20 mouse cellular contexts compared by ENCODE assay signal in the genomic region with DNA sequence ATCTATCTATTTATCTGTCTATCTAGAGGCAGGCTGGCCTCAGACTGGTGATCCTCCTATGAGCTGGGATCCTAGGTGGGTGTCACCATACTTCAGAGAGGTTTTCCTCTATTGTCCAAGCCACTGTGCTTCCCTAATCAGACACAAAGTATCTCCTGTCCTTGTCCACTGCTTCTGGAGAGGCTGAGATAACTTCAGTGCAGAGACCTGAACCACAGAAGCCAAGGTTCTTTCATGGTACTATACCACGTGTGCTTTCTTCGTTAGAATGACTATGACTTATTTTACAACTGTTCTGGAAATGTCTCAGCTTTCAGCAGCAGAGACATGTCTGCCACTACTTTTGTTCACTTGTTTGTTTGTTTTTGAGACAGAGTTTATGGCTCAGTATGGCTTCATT.
"Had no signal": no experiment of that assay in that cellular context is flagged by ENCODE, and none has a peak within 500 bp of the region (broad histone marks: within the 10 kb centered on the region; RNA-seq: fewer than 3 reads in every experiment).

No protein-coding gene starts in this region.

- H3K36me3 ChIP-seq: intestine, embryonic 15.5 days; kidney, embryonic 15.5 days; limb, embryonic 10.5 days; limb, embryonic 13.5 days; lung, embryonic 15.5 days; midbrain, embryonic 10.5 days; midbrain, embryonic 13.5 days; neural tube, embryonic 13.5 days had no signal

- ATAC-seq: midbrain, embryonic 16.5 days had no signal

- H3K27me3 ChIP-seq: intestine, embryonic 15.5 days; kidney, embryonic 15.5 days; limb, embryonic 13.5 days; lung, embryonic 15.5 days; midbrain, embryonic 13.5 days; neural tube, embryonic 13.5 days had no signal

- H3K4me3 ChIP-seq: intestine, embryonic 15.5 days; kidney, embryonic 15.5 days; limb, embryonic 10.5 days; limb, embryonic 13.5 days; lung, embryonic 15.5 days; midbrain, embryonic 10.5 days; midbrain, embryonic 13.5 days; myocyte; neural tube, embryonic 13.5 days had no signal

- H3K4me2 ChIP-seq: intestine, embryonic 15.5 days; kidney, embryonic 15.5 days; limb, embryonic 13.5 days; lung, embryonic 15.5 days; midbrain, embryonic 13.5 days; neural tube, embryonic 13.5 days had no signal

- H3K9ac ChIP-seq: intestine, embryonic 15.5 days; kidney, embryonic 15.5 days; limb, embryonic 13.5 days; lung, embryonic 15.5 days; midbrain, embryonic 13.5 days; neural tube, embryonic 13.5 days had no signal

- H3K9me3 ChIP-seq: intestine, embryonic 15.5 days; kidney, embryonic 15.5 days; limb, embryonic 10.5 days; limb, embryonic 13.5 days; lung, embryonic 15.5 days; midbrain, embryonic 10.5 days; midbrain, embryonic 13.5 days; neural tube, embryonic 13.5 days had no signal

- DNase-seq: kidney, adult 11 months; kidney, adult 8-10 months; kidney, postnatal 10 days; kidney, postnatal 36 days; lung, postnatal 10 days; lung, postnatal 4 days; retina, postnatal 1 day; thymus, adult 2 months; thymus, postnatal 14 days; thymus, postnatal 4 days had no signal

- H3K27ac ChIP-seq: intestine, embryonic 15.5 days; kidney, embryonic 15.5 days; limb, embryonic 10.5 days; limb, embryonic 13.5 days; lung, embryonic 15.5 days; midbrain, embryonic 10.5 days; midbrain, embryonic 13.5 days; neural tube, embryonic 13.5 days had no signal
